Mouse (Mus musculus): ENCODE data around the gene Iqcf4. TPM values are rescaled to one million over a fixed set of nuclear protein-coding genes. Genes with fewer than 3 reads are reported as not detected.
"Not testable (repeated sequence)": the region's sequence is repeated elsewhere in the genome, so short reads cannot be mapped to it uniquely, and the experiment has no call there.

Gene Iqcf4
- 0.89 and 1.3 TPM in 2 replicates for polyA plus RNA-seq (2012; rRNA removed)

GRCm38 (mm10) chr9:106570896-106571295, at the start of gene Iqcf4:
Gene Iqcf4 (minus strand): TSS chr9:106570996.
- DNase-seq (ENCODE audit: low read depth) = no peak

GRCm38 (mm10) chr9:106617496-106617895, 46.7 kb upstream of the Iqcf4 start:
- DNase-seq (ENCODE audit: low read depth) = no peak

DNA sequence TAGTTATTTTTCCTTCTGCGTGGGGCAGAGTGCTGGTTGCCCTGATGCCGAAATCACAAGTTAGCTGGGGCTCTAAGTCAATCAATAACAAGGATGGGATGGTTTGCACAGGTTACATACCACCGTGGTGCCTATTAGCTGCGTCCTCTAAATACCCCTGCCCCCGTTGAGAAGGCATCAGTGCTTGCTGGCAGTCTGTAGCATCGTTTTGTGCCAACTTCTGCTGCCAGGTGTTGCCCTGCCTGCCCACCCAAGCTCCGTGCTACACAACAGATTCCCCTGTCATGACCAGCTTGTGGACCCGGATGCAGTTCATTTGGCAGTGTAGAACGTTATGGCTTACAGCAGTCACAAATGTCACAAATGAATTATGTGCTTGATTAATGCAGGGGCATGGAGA, 45.5 kb upstream of the Iqcf4 start:
- no peak for DNase-seq (ENCODE audit: low read depth)

GRCm38 (mm10) chr9:106614616-106615015, 43.8 kb upstream of the Iqcf4 start:
- no peak for DNase-seq (ENCODE audit: low read depth)

- no peak for DNase-seq (ENCODE audit: low read depth)
These were observed 43.2 kb upstream of the Iqcf4 start for GRCm38 (mm10) chr9:106613951-106614350.

- no peak for DNase-seq (ENCODE audit: low read depth)
These were observed 39.9 kb upstream of the Iqcf4 start for GRCm38 (mm10) chr9:106610727-106611126.

DNA sequence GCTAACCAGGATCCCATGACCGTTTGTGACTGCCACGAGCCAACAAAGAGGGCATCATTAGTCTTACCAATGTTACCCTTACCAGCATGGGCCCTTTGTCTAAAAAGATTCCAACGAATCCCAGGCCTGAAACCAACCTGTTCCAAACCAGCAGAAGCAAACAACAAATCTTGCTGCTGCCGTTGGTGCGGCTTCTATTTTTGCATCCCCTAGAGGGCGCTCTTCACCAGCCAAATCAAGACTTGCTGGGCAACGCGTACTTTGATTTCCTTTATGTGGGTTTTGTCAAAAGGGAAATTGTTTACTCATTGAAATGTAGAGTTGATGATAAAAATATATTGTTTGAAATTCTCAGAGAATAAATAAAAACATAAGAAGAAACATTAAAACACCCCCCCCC, 29.8 kb upstream of the Iqcf4 start:
- DNase-seq (ENCODE audit: low read depth) = no peak

- no peak for DNase-seq (ENCODE audit: low read depth)
These were observed 27.7 kb upstream of the Iqcf4 start for GRCm38 (mm10) chr9:106598466-106598865.

- no peak for DNase-seq (ENCODE audit: low read depth)
These were observed 25.0 kb upstream of the Iqcf4 start for GRCm38 (mm10) chr9:106595836-106596235.

DNA sequence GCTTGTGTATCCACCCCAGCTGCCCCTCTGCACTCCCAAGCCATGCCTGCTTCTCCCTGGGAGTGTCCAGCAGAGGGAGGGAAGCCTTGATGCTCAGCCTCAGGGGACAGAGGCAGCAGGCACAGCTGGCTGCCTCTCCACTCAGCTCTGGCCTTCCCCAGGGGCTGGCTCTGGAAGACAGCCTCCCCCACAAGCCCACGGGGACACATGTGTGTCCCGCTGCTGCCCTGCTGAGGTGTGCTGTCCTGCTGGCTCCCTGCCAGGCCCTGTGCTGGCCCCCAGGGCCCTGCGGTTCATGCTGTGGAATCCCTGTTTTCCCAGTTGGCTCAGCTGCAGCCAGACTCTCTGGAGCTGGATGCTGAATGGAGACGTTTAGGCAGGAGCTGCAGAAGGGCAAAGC, 24.6 kb upstream of the Iqcf4 start:
- DNase-seq (ENCODE audit: low read depth) = not testable (repeated sequence)

DNA sequence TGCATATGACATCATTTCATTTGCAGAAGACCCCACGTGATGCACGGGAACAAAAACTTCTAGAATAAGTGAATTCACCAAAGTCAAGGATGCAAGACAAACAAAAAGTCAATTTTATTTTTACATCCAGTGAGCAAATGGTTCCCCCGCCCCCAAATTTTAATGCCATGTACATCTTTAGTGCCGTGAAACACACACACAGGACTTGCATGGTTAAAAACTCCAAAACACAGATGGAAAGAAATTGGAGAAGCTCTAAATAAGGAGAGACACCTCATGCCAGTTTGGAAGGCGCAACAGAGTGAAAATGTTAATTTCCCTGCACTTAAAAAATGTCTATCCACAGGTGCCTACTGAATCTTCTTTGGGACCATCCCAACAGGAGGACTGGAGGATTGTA, 21.4 kb upstream of the Iqcf4 start:
- no peak for DNase-seq (ENCODE audit: low read depth)

DNA sequence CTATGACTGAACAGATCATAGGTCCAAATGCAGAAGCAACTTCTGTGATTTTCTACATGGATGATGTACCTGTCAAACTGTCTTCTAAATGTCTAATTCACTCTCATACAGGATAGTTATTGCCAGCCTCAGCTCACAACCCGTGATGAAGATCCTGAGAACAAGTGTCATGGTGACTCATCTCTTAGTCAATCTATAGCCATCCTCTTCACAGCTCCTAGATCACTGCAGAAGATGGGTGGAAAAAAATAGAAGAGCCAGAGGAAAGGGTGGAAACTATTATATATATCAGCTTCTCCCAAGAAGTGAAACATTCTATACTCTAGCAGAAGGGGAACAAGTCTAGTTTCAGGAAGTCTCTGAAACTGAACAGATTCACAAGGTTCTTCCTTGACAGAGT, 11.8 kb upstream of the Iqcf4 start:
- no peak for DNase-seq (ENCODE audit: low read depth)

DNA sequence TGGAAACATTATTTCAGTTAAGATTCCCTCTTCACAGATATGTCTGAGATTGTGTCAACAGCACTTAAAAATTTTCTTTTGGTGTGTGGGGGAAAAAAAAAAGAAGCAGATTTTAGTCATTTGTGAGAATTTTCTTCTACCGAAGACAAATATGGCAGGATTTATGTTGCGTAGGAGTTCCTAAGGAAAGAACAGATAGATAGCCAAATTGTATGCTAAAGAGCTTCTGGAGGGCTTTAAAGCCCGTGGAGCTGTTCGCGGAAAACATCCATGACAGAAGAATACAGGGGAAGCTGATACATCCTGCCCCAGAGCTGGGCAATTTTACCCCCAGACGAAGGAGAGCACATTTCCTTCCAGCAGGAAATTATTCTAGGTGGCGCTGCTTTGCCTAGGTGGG, 9.2 kb upstream of the Iqcf4 start:
- DNase-seq (ENCODE audit: low read depth) = no peak

- no peak for DNase-seq (ENCODE audit: low read depth)
These were observed 5.3 kb upstream of the Iqcf4 start for GRCm38 (mm10) chr9:106576112-106576511.

DNA sequence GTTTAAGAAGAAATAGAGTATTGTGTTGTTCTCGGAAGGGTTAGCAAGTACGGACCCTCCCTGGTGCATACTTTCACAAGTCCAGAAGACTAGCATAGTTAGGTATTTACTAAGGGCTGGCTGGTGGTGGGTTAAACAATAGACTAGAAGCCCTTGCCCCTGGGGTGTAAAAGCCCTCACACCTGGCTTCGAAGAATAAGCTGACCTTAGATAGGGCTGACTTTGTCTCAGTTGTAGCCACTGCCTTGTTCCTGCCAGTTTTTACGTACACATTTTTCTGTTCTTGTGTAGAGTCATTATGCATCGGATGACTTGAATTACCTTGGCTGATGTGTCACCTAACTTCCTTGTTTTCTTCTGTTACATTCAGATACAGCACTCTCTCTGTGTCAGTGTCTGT, 2.6 kb upstream of the Iqcf4 start:
- no peak for DNase-seq (ENCODE audit: low read depth)

GRCm38 (mm10) chr9:106572186-106572585, 1.4 kb upstream of the Iqcf4 start:
- no peak for DNase-seq (ENCODE audit: low read depth)

- DNase-seq (ENCODE audit: low read depth) = no peak
These were observed 4.4 kb downstream of the Iqcf4 start for GRCm38 (mm10) chr9:106566437-106566836.

GRCm38 (mm10) chr9:106564025-106564424, 6.8 kb downstream of the Iqcf4 start:
- no peak for DNase-seq (ENCODE audit: low read depth)

- no peak for DNase-seq (ENCODE audit: low read depth)
These were observed 8.5 kb downstream of the Iqcf4 start for GRCm38 (mm10) chr9:106562291-106562690.

DNA sequence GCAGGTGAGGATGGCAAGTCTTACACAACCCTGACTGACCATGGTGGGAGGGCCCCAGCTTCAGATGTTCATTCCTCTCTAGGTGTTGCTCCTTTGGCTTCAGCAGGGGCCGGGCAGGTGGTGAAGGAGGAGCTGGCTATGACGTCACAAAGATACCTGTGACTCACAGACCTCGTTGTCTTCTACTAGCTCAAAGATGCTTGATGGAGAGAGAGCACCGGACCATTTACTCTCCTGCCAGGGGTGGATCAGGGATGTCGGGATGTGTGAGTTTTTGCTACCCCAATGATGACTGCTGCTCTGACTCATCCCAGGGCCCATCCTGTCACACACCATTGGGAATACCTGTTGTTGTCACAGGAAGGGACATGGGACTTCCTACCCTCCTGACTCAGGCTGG, 9.3 kb downstream of the Iqcf4 start, which contains the start of gene Iqcf3:
TSS of gene Iqcf3 (minus strand) at position 101 of the 400 bp plus-strand sequence.
- no peak for DNase-seq (ENCODE audit: low read depth)

- no peak for DNase-seq (ENCODE audit: low read depth)
These were observed 35.8 kb downstream of the Iqcf4 start for GRCm38 (mm10) chr9:106534975-106535374.

GRCm38 (mm10) chr9:106534296-106534695, 36.5 kb downstream of the Iqcf4 start:
- no peak for DNase-seq (ENCODE audit: low read depth)

DNA sequence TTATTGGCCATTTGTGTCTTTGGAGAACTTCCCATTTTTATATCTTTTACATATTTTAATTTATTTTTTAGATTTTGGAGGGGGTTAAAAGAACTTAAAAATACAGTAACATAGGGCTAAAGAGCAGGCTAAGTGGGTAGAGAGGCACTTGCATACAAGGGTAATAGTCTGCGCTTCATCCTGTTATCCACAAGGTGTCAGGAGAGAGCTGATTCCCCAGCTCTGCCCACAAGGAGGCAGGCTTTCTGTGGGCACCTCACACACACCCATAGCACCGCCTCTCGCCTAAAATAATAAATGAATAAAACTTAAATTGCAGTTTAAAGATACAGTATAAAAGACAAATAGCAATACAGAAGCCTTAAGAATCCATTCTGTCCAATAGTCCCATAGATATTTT, 39.0 kb downstream of the Iqcf4 start:
- no peak for DNase-seq (ENCODE audit: low read depth)

GRCm38 (mm10) chr9:106519909-106520308, 50.9 kb downstream of the Iqcf4 start:
- no peak for DNase-seq (ENCODE audit: low read depth)

- no peak for DNase-seq (ENCODE audit: low read depth)
These were observed 51.4 kb downstream of the Iqcf4 start for GRCm38 (mm10) chr9:106519433-106519832.
